Mouse (Mus musculus) hindbrain, embryonic 12.5 days (tissue): Measurements from ENCODE around the gene Skap1. TPM values are rescaled to one million over a fixed set of nuclear protein-coding genes. Genes with fewer than 3 reads are reported as not detected.

ENCODE experiments used
- ATAC-seq: fragments of 200-750 bp; cut with Nextera tagmentation; 2 replicates; pipeline ENCODE4 v1.8.0; 2017; ENCODE audit warnings: moderate TSS enrichment; ENCODE audit not compliant: low FRiP score
- H3K27ac ChIP-seq: fragments of 300-500 bp; sonication (generic); 2 replicates; pipeline ENCODE4 v1.5.1; 2016; ENCODE audit warnings: mild to moderate bottlenecking
- H3K27me3 ChIP-seq: fragments of 300-500 bp; sonication (generic); 2 replicates; pipeline ENCODE4 v1.6.1; 2016; ENCODE audit warnings: mild to moderate bottlenecking
- H3K36me3 ChIP-seq: fragments of 300-500 bp; sonication (generic); 2 replicates; pipeline ENCODE4 v1.6.1; 2016; ENCODE audit warnings: mild to moderate bottlenecking
- H3K4me1 ChIP-seq: fragments of 300-500 bp; sonication (generic); 2 replicates; pipeline ENCODE4 v1.6.1; 2016
- H3K4me2 ChIP-seq: fragments of 300-500 bp; sonication (generic); replicated peaks from 2 replicates; pipeline ENCODE4 v1.6.1; 2016; ENCODE audit warnings: mild to moderate bottlenecking
- H3K4me3 ChIP-seq: fragments of 300-500 bp; sonication (generic); 2 replicates; pipeline ENCODE4 v1.5.1; 2016; ENCODE audit warnings: mild to moderate bottlenecking
- H3K9ac ChIP-seq: fragments of 300-500 bp; sonication (generic); 2 replicates; pipeline ENCODE4 v1.6.1; 2016; ENCODE audit warnings: mild to moderate bottlenecking, moderate library complexity
- H3K9me3 ChIP-seq: fragments of 300-500 bp; sonication (generic); replicated peaks from 2 replicates; pipeline ENCODE4 v1.6.1; 2016; ENCODE audit warnings: mild to moderate bottlenecking
- WGBS: fragments of 180-500 bp; shearing (Covaris S2); methylation state at CpG from one replicate; pipeline ENCODE4 v1.1.7; 2016; 5-methylcytosine and 5-hydroxymethylcytosine counted together
- polyA plus RNA-seq: library from polyadenylated mRNA; unstranded; fragments of >200 nt; fragmentation: Nextera tagmentation; extraction: Ambion mirVana; gene quantifications from 2 replicates; pipeline ENCODE4 v1.2.1, GENCODE M21; 2016

Gene Skap1
- polyA plus RNA-seq, 1 experiment from 2014 or later = 2.4 TPM

DNA sequence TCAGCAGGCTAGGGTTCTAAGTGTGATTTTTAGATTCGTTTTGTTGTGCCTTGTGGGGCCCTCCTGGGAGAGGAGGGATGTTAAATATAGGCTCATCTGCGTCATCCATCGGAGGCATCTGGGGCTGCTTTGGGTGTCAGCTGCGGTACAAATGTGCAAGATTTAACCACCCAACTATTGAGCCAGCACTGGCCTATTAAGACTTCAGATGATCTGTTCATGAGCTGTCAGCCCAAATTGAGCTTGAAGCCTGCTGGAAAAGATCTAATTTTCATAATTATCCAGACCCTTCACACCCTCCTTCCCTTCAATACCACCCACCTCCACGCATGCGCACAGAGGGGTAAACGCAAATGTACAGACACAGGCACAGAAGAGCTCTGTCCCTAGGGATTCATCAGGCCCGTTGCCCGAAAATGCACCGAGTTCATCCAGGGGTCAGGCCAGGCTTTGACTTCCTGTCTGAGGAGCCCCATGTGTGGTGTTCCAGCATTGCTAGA lies 181.2 kb downstream of the Skap1 start:
- H3K27me3 ChIP-seq = 0 out of 2 replicates have a peak, but pooled peaks cover 3% of the 10 kb centered on the region
- no peaks in the 10 kb centered on the region for H3K9me3 ChIP-seq
- no peak overlapping the region for H3K4me3 ChIP-seq
- no peaks in the 10 kb centered on the region for H3K36me3 ChIP-seq
- peak overlapping the region; percentile 82 for H3K27ac ChIP-seq
- ATAC-seq = peak; percentile 73
- H3K4me1 ChIP-seq = peaks cover 17% of the 10 kb centered on the region
- 30% methylated on average over 10 of the region's 10 CpGs for WGBS
- no peak overlapping the region for H3K4me2 ChIP-seq
- H3K9ac ChIP-seq = no peak overlapping the region

DNA sequence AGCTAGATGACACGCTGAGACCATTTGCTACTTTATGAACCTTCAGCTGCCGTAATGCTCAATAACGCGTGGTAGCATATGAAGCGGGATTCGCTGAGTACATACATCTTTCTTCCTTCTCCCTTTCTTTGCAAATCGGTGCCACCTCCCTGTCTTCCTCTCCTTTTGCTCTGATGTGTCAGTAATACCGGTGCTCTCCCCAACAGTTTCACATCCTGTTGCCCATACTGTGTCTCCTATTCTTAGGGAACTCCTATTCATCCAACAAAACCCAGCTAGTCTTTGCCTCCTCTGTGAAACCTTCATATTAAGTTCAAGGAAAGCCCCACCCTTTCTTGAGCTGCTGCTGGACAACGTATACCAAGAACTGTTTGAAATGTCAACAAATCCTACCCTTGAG lies 187.5 kb downstream of the Skap1 start:
- ATAC-seq = no peak

DNA sequence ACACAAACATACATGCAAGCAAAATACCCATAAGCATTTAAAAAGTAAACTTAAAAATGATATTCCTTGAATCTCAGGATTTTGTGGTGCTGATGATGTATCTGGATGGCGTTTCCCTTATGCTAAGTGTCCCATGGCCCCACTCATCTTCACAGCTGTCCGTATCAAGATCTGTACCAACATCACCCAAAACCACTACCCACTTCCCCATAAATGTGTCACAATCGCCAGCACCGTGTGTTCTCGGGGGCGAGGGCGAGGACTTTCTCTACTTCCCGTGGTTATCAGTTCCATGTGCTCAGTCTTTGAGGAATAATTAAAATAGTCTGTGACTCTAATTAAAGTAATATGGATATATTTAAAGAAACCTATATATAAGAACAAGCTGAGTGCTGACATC lies 189.5 kb downstream of the Skap1 start:
- no peak for ATAC-seq

More for the DNA sequence above, 187.5 kb downstream of the Skap1 start:
- Histone ChIP-seq H3K36me3 (no peaks in the 10 kb centered on the region), H3K9ac (no peak overlapping the region), H3K4me1 (peaks cover 2% of the 10 kb centered on the region), H3K4me2 (no peak overlapping the region), H3K27ac (no peak overlapping the region), H3K27me3 (no peaks in the 10 kb centered on the region), H3K9me3 (no peaks in the 10 kb centered on the region), H3K4me3 (no peak overlapping the region)
- 89% methylated on average over 9 of the region's 9 CpGs for WGBS

DNA sequence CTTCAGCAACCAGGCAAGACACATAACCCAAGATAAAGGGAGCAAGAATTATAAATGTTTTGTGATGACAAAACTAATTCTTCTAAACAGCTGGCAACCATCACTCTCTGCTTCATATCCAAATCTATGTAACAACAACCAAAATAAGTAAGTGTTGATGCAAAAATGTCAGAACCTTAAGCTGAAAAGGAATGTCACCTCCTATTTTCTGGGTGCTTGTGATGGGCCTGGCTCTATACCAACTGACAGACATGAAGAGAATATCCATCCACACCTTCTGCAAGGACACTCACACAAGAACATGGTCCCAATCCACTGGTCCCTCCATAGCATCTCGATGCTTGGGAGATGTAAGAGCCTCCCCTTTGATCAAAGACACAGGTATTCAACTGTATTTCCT lies 194.0 kb downstream of the Skap1 start:
- 84% methylated on average over 1 of the region's 1 CpGs for WGBS
- no peak overlapping the region for H3K4me3 ChIP-seq
- no peaks in the 10 kb centered on the region for H3K9me3 ChIP-seq
- H3K27ac ChIP-seq = no peak overlapping the region
- no peak overlapping the region for H3K4me2 ChIP-seq
- no peak overlapping the region for H3K9ac ChIP-seq
- no peaks in the 10 kb centered on the region; the same call in 1 of the 2 replicates for H3K4me1 ChIP-seq
- no peak for ATAC-seq
- no peaks in the 10 kb centered on the region for H3K36me3 ChIP-seq
- H3K27me3 ChIP-seq = no peaks in the 10 kb centered on the region

More for the DNA sequence above, 189.5 kb downstream of the Skap1 start:
- no peaks in the 10 kb centered on the region for H3K9me3 ChIP-seq
- 88% methylated on average over 8 of the region's 8 CpGs for WGBS
- H3K27me3 ChIP-seq = no peaks in the 10 kb centered on the region
- no peak overlapping the region for H3K4me2 ChIP-seq
- H3K9ac ChIP-seq = no peak overlapping the region
- no peak overlapping the region for H3K4me3 ChIP-seq
- H3K36me3 ChIP-seq = no peaks in the 10 kb centered on the region
- no peak overlapping the region for H3K27ac ChIP-seq
- H3K4me1 ChIP-seq = no peaks in the 10 kb centered on the region

DNA sequence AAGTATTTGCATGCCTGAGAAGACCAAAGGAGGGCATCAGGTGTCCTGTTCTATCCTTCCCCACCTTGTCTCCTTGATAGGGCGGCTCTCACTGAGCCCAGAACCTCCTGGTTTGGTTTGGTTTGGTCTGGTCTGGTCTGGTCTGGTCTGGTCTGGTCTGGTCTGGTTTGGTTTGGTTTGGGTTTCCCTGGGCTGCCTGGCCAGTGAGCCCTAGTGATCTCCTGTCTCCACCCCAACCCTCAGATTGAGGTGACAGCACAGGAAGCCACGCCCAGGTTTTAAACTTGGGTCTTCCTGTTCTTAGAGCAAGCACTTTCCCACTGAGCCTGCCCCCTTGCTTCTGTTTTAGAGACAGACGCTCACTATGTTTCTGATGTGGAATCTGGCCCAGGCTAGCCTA lies 202.5 kb downstream of the Skap1 start:
- Histone ChIP-seq H3K9ac (no peak overlapping the region), H3K36me3 (no peaks in the 10 kb centered on the region), H3K27ac (no peak overlapping the region), H3K4me1 (no peaks in the 10 kb centered on the region), H3K4me2 (no peak overlapping the region), H3K4me3 (no peak overlapping the region), H3K9me3 (no peaks in the 10 kb centered on the region), H3K27me3 (no peaks in the 10 kb centered on the region)
- WGBS = 70% methylated on average over 3 of the region's 3 CpGs
- ATAC-seq = no peak

DNA sequence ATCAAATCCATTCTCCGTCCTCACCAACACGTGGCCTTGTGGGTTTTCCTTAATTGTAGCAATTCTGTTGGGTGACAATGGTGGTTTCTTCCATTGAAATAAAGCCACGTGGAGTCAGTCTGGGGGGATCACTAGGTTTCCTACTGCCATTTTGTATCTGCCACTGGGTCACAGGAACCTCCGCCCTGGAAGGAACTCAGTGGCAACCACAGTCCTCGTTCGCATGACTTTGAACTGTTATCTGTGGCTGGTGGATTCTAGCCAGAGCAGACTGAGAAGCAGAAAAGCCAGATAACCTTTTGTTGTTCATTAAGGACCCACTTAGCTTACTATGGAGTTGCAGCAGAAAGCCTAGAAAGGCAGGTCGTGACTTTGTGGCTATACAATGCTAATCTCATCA lies 204.0 kb downstream of the Skap1 start:
- Histone ChIP-seq H3K9ac (no peak overlapping the region), H3K27me3 (no peaks in the 10 kb centered on the region), H3K27ac (no peak overlapping the region), H3K4me1 (no peaks in the 10 kb centered on the region), H3K4me2 (no peak overlapping the region), H3K36me3 (no peaks in the 10 kb centered on the region), H3K9me3 (no peaks in the 10 kb centered on the region), H3K4me3 (no peak overlapping the region)
- no peak for ATAC-seq
- 79% methylated on average over 7 of the region's 7 CpGs for WGBS

DNA sequence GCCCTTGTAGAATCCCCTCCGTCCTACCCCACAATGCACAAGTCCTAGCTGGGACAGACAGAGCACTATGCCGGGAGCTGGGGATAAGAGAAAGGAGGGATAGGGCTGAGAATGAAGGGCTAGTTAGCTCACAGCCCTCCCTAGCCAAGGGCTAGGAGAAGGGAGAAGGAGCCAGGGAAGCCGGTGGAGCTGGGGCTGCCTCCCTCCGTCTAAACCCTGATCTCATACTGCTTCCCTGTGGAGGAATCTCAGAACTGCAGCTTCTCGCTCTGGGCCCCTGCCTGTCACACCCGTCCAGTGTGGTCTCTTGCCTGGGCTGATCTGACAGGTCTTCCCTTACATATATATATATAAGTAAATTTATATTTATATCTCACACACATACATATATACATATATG lies 209.4 kb downstream of the Skap1 start:
- peak; percentile 73 for ATAC-seq
- peaks cover 4% of the 10 kb centered on the region; the same call in 1 of the 2 replicates for H3K27me3 ChIP-seq
- H3K36me3 ChIP-seq = no peaks in the 10 kb centered on the region
- H3K4me1 ChIP-seq = peaks cover 10% of the 10 kb centered on the region; the same call in 1 of the 2 replicates
- no peak overlapping the region for H3K4me3 ChIP-seq
- 10% methylated on average over 6 of the region's 6 CpGs for WGBS
- H3K9me3 ChIP-seq = no peaks in the 10 kb centered on the region
- H3K4me2 ChIP-seq = peak overlapping the region; percentile 36
- H3K9ac ChIP-seq = no peak overlapping the region
- no peak overlapping the region for H3K27ac ChIP-seq

DNA sequence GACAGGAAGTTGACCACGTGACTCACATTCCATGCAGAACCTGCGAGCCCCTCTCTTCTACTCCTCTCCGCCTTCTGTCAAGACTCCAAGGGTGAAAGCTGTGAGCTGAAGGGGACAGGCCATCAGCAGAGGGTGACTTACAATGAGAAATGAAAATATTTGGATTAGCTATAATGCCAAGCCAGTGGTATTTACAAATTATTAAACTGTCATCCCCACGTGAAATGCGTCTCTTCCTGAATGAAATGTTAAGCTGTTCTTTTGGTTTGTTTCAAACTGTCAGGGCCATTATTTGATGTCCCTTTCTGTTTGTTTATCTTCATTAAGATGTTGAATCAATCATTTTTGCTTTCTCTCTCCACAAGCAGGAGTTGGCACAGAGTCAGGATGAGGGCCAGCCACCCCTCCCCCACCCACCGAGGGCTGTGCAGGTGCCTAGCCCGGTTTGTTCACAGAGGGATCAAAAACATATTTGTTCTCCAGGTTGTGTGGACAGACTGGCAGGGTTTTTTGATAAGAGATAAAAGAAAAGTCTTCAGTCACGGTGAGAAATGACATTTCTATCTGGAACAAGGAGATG lies 210.5 kb downstream of the Skap1 start:
- Histone ChIP-seq H3K36me3 (no peaks in the 10 kb centered on the region), H3K4me2 (no peak overlapping the region), H3K27ac (no peak overlapping the region), H3K4me1 (peaks cover 10% of the 10 kb centered on the region; the same call in 1 of the 2 replicates), H3K9ac (no peak overlapping the region), H3K4me3 (no peak overlapping the region), H3K9me3 (no peaks in the 10 kb centered on the region), H3K27me3 (peaks cover 4% of the 10 kb centered on the region; the same call in 1 of the 2 replicates)
- WGBS = 51% methylated on average over 8 of the region's 8 CpGs
- ATAC-seq = no peak

DNA sequence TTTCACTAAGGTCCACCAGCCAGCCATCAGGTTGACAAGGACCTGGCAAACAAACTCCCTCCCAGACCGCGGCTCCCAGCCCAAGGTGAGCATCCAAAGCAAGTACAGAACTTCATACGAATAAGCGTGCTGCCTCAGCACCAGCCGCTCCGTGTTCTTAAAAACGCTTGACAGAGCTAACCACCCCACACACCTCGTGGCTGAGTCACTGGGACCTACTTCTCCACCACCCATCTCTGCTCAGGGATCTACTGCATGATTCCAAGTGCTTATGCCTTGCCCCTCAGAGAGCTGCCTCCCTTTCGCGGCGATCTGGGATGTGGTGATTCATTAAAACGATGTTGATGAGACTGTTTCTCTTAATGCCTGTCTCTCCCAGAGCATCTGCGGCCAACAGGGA lies 213.6 kb downstream of the Skap1 start:
- no peak for ATAC-seq
- Histone ChIP-seq H3K4me3 (no peak overlapping the region), H3K27ac (no peak overlapping the region), H3K9me3 (no peaks in the 10 kb centered on the region), H3K27me3 (peaks cover 6% of the 10 kb centered on the region), H3K9ac (no peak overlapping the region), H3K4me2 (no peak overlapping the region), H3K36me3 (no peaks in the 10 kb centered on the region), H3K4me1 (peaks cover 10% of the 10 kb centered on the region; the same call in 1 of the 2 replicates)
- WGBS = 91% methylated on average over 13 of the region's 13 CpGs

DNA sequence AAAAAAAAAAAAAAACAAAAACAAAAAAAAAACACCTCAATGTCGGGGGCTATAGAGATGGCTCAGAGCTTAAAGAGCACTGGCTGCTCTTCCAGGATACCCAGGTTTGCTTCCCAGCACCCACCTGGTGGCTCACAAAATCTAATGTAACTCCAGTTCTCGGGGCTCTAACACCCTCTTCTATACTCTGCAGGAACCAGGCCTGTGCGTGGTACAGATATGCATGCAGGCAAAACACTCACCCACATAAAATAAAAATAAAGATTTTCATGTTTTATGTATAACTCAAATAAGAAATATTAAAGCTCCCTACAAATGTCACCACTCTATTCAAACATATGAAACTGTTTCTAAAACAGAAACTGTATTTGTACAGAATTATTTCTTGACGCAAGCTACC lies 214.6 kb downstream of the Skap1 start:
- Histone ChIP-seq H3K9ac (no peak overlapping the region), H3K36me3 (no peaks in the 10 kb centered on the region), H3K4me3 (no peak overlapping the region), H3K27me3 (peaks cover 2% of the 10 kb centered on the region; the same call in 1 of the 2 replicates), H3K27ac (no peak overlapping the region), H3K4me1 (peaks cover 7% of the 10 kb centered on the region; the same call in 1 of the 2 replicates), H3K4me2 (no peak overlapping the region), H3K9me3 (no peaks in the 10 kb centered on the region)
- 86% methylated on average over 4 of the region's 4 CpGs for WGBS
- no peak for ATAC-seq

DNA sequence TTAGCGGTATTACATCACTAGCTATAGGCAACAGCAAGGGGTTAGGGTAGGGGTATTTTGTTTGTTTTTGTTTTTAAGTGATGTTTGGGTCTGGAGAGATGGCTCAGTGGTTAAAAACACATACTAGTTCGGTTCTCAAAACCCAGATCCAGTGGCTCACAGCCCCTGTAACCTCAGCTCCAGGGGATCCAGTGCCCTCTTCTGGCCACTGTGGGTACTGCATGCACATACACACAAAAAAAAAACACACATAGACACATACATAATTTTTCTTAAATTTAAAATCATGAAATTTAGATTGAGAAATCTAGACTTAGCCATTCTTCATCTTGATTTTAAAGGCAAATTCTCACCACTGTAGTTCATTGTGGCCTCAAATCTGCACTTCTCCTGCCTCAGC lies 221.0 kb downstream of the Skap1 start:
- 86% methylated on average over 2 of the region's 2 CpGs for WGBS
- H3K36me3 ChIP-seq = no peaks in the 10 kb centered on the region
- no peak for ATAC-seq

DNA sequence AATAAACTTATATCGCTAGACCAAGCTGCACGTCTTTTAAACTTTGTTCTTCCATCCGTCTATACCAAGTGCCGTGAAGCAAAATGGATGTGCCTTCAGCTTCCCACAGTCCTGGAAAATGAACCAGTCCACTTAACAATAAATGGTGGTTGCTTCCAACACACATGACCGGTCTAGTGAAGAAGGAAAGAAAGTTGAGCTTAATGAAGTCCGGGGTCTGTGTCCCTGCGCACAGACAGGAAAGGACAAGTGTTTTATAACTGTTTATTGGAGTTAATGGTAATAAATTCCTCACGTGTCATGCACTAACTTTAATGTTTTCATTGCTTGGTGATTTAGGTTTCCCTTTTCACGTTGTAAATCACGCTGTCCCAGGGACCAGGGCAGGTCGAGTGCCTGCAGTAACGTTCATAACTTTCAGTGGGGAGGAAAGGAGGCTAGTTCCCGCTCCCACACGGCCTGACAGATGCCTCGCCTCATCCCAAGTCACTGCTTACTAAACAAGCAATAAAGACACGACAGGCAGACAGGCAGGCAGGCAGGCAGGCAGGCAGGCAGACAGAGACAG lies 222.4 kb downstream of the Skap1 start:
- Histone ChIP-seq H3K27ac (no peak overlapping the region), H3K9ac (no peak overlapping the region), H3K4me2 (no peak overlapping the region), H3K27me3 (no peaks in the 10 kb centered on the region), H3K4me3 (no peak overlapping the region), H3K36me3 (no peaks in the 10 kb centered on the region), H3K9me3 (no peaks in the 10 kb centered on the region), H3K4me1 (no peaks in the 10 kb centered on the region)
- no peak for ATAC-seq
- 75% methylated on average over 16 of the region's 16 CpGs for WGBS

More for the DNA sequence above, 221.0 kb downstream of the Skap1 start:
- Histone ChIP-seq H3K4me1 (no peaks in the 10 kb centered on the region), H3K9ac (no peak overlapping the region), H3K4me3 (no peak overlapping the region), H3K27me3 (peaks cover 2% of the 10 kb centered on the region; the same call in 1 of the 2 replicates), H3K4me2 (no peak overlapping the region), H3K9me3 (no peaks in the 10 kb centered on the region), H3K27ac (no peak overlapping the region)

DNA sequence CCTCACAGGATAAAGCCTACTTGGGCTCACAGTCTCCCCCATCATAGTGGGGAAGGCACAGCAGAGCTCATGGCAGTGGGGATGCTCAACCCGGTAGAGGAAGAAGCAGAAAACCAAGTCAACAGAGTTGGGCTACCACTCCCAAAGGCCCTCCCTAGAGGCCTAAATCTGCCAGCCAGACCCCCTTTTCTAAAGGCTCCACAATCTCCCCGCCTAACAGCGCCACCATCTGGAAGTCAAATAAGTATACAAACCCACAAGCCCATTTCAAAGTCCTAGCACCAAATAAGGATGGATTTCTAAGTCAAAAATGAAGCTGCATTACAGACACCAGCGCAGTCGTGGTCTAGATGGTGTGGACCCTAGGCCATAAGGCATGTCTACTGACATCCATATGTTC lies 227.9 kb downstream of the Skap1 start:
- H3K9ac ChIP-seq = no peak overlapping the region
- no peak overlapping the region for H3K4me2 ChIP-seq
- no peak for ATAC-seq
- H3K27ac ChIP-seq = no peak overlapping the region
- 90% methylated on average over 5 of the region's 5 CpGs for WGBS
- H3K36me3 ChIP-seq = no peaks in the 10 kb centered on the region
- no peaks in the 10 kb centered on the region for H3K27me3 ChIP-seq
- no peak overlapping the region for H3K4me3 ChIP-seq
- no peaks in the 10 kb centered on the region for H3K9me3 ChIP-seq
- peaks cover 19% of the 10 kb centered on the region for H3K4me1 ChIP-seq
